Mouse (Mus musculus) 416B (cell line): ENCODE results near the gene Galt.
"Not testable (repeated sequence)": the region's sequence is repeated elsewhere in the genome, so short reads cannot be mapped to it uniquely, and the experiment has no call there.

Experiments
- DNase-seq: peaks from one replicate; pipeline ENCODE4 v3.0.0; 2011; ENCODE audit warnings: low read depth

Gene Galt

DNA sequence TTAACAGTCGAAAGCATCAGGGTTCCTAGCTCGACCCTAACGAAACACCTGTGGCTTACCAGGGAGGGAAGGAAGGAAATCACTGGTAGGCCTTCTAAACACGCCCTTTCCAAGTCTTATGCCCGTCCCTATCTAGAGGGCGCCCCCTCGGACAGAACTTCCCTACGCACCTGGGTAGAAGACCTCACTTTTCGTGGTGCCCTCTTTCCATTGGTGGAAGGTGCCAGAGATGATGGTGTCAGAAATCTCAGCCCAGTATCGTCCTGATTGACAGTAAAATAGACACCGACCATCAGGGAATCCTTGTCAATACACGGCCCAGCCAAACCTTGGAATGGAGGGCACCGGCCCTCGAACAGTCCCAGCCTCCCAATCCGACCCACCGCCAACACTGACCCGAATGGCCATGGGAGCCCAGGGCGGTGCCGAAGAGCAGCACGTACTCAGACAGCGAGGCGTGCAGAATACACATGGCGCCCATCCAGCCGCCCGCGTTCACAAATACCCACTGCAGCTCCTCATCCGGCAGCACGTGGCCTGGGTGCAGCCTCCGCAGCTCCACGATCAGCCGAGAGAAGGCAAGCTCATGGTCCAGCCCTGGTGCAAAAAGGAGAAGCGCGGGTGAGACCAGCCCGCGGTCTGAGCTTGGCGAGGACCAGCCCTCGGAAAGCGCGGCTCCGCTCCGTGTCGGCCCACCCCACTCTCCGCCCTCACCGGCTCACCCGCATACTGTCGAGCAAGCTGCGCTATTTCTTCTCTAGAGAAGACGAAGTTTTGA, 14.5 kb upstream of the Galt start:
- DNase-seq, result peak; percentile 71

DNA sequence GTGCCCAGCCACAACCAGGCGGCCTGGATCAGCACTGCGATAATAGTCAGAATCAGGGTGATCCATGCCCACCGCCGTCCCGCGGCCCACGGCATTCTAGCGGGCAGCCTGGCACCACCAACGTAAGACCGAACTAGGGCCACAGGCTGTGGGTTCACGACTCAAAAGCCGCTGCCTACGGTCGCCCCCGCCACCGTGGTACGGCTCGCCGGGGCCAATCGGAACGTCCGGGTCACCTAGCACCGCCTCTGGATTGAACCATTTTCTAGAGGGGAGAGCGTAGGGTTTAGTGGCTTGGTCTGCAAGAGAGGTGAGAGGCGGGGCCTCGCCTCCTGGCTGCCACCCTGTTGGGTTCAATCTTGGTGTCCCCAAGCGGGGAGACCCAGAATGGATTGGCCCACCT, 13.9 kb upstream of the Galt start:
- peak; percentile 98 for DNase-seq

DNA sequence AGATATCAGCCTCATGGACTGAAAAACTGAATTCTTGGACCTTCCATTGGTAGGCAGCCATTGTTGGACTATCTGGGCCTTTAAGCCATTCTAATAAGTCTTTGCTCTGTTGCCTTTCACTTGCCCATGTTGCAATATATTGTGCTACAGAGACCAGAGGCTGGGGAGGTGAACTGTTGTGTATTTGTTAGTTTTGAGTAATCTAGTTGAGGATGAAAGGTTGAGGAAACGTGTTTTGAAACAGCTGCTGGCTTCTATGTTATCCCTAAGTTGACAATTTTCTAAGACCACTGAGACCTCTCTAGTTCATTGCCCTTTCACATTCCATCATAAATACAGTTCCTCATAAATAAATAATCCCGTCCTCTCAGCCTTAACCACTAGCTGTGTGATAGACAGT, 10.9 kb upstream of the Galt start:
- DNase-seq, result no peak

DNA sequence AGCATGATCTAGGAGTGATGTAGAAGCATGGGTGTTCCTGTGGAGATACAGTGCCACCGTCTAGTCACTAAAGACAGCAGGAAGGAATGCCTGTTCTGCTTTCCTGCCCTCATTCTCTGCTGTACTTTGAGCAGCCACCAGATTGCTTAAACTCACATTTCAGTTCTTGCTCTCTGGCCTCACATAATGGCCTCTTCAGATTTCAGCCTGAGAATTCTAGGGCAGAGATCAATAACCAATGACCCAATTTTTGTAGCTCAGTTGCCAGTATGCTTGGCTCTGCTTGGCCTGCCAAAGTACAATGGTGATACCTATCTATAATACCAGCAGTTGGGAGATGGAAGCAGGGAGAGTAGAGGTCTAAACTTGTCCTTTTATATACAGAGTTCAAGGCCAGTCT, 10.0 kb upstream of the Galt start:
- DNase-seq, result no peak

DNA sequence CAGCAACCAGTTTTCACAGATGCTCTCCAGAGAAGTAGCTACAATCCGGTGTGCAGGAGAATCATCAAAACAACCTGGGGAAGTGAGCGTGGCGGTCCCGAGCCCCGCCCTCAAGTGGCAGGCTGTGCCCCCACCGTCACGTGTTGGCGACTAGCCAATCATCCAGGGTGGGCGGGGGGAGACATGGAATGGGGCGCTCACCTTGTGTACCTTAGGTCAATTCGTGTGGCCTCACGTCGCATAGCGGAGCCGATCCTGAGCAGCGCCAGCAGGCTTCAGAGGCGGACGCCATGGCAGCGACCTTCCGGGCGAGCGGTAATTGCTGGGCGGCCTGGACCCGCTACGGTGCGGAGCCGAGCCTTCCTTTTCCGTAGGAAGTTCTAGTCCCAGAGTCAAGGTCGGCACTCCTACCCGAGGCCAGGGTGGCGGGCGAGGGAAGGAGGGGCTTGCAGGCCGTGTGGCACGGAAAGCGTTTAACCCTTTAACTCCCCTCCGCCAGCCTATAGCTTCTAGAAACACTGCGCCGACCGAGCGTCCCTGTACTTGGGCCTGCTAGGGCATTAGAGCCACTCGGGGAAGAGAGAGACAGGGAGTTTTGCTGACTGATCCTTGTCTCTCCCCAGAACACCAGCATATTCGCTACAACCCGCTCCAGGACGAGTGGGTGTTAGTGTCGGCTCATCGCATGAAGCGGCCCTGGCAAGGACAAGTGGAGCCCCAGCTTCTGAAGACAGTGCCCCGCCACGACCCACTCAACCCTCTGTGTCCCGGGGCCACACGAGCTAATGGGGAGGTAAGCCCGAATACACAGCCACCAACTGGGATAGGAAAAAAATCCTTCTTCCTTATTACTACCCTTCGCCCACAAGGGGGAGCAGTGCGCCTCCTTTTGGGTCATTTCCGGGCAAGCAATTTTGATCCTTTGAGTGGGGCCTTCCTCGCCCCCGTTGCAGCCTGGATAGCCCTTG, 594 bp downstream of the Galt start, which contains the start of gene Sigmar1:
Sigmar1 (minus strand) TSS at position 820 of the 968 bp plus-strand sequence.
- peak; percentile 93 for DNase-seq

DNA sequence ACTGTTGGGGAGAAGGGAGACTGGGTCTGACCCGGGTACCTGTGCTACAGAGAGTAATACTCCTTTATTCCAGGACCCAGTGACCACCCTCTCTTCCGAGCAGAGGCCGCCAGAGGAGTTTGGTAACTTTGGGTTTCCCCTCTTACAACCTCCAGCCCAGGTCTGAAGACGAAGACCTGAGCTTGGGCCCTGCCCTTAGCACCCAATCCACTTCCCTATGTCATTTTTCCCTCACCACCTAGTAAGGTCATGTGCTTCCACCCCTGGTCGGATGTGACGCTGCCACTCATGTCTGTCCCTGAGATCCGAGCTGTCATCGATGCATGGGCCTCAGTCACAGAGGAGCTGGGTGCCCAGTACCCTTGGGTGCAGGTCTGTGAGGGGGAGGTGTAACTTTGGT, 1.4 kb downstream of the Galt start:
- no peak for DNase-seq

DNA sequence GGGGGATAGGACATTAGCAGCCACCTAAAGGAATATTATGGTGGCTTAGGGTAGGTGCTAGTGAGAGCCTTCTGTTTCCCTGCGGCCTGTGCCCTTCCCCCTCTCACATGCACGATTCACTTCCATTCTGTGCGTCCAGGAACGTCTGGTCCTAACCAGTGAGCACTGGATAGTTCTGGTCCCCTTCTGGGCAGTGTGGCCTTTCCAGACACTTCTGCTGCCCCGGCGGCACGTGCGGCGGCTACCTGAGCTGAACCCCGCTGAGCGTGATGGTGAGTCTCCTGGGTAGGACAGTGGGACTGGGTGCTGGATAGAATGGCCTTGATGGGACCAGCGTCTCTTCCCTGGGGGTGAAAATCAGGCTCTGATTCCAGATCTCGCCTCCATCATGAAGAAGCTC, 2.3 kb downstream of the Galt start:
- no peak for DNase-seq

DNA sequence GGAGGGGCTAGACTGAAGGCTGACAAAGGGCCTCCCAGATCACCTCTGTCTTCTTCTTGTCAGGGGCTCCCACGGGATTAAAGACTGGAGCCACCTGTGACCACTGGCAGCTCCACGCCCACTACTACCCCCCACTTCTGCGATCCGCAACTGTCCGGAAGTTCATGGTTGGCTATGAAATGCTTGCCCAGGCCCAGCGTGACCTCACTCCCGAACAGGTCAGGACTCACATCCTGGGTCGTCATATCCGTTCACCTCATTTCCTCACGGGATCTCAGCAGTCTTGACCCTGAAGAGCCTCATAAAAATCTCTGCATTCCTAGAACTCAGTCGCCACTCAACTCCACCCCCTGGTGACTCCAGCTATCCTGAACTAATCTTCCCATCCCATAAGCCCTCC, 3.0 kb downstream of the Galt start:
- no peak for DNase-seq

DNA sequence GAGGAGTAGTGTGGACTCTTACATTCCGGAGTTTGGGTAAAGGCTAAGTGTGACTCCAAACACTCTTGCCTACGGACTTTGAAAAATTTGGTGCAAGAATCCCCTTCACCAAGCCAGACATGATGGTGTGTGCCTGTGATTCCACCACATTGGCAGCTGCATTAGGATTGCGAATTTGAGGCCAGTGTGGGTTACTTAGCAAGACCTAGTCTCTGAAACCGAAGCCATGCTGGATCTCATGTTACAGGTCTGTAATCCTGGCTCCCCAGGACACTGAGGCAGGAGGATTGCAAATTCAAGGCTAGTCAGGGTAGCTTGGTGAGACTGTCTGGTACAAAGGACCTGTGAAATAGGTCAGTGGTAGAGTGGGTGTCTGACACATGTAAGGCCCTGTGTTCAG, 3.7 kb downstream of the Galt start:
- DNase-seq, result no peak

DNA sequence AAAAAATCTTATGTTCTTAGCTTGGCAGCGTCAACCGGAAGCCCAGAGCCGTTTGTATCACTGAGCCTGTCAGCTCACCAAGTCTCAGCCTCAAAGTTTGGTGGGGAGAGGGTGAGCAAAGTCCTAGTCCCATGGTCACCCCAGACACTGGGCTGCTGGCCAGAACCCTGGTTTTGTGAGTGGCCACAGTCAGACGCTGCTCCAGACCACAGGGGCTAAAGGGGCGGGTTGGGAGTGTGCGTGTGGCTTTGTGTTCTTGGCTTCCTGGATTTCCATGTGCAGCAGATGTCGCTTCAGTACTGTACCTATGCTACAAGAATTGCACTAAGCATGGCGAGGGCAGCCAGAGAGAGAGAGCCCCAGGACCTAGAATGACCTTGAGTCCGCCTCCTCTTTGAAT, 4.2 kb downstream of the Galt start:
- DNase-seq, result peak; percentile 82

DNA sequence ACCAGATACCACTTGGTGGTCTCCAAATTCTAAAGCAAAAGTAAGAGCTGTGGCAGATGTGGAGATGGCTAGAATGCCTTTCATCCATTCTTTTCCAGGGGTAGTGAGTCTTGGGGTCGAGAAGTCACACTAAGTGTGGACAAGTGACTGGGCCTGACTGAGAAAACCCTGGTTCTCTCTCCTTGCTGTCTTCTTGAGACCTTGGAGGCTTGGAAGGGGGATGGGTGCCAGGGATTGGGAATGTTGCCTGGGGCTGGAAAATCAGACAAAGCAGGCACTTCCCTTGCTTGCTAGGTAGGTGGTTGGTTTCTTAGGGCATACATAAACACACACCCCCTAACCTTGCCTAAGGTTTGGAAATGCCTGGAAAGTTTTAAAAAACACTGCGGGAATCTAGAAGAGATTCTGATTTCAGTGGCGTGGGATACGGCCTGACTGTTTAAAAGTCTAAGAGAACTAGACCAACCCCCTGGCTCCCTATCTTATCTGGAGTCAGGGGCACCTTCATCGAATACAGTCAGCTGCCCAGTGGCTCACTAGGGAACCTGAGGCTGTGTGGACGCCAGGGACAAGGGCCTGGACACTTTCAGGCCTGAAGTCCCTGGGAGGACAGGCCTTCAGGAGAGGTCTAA, 4.7 kb downstream of the Galt start:
- DNase-seq, result no peak

DNA sequence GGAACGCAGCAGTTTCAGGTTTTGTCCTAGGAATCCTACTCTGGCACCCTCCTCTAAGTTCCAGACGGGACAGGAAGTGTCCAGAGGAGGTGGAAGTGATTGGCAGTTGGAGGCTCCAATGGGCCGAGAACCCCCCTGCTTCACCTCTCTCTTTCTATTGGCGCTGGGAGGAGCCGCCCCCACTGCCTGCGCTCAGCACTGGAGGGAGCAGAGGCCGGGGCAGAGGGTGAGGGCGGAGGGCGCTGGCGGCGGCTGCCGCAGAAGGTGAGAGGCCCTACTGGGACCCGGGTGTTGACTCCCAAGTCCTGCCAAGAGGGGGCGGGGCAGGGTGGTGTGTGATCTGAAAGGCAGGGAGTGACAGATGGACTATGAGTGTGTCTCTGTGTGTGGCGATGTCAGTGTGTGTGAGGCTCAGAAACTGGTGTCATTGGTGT, 5.3 kb downstream of the Galt start:
- DNase-seq, result peak; percentile 33

DNA sequence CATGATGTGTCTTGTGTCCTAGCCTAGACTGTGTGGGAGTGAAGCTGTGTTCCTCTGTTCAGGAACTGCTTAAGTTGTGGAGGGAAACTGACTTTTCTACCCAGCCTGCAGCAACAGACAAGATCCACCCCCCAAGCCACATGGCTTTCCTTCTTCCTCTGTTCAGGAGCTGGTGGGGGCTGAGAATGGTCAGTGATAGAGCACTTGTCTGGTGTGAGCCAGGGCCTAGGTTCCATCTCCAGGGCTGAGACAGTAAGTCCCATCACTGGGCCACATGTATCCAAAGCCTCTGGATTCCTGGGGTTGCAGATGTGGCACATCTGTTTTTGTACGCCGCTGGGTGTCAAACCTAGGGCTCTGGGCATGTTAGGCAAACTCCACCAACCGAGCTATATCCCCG, 5.9 kb downstream of the Galt start:
- DNase-seq, result no peak

DNA sequence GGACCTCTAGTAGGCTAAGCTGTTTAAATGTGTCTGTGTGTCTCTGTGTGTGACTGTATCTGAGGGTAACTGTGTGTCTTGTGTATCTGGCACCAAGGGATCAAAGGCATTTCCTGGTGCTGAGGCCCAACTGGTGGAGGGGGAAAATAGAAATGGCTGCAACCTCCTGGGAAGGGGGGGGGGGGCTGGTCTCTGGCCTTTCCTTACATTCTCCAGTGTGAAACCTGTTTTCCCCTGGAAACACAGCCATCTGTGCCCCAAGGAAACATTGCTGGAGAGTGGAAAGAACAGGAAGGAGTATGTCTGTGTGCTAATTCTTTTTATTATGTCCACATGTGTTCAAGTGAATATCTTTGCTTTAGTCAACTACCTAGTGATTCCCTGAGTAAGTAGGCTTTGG, 6.7 kb downstream of the Galt start:
- no peak for DNase-seq

DNA sequence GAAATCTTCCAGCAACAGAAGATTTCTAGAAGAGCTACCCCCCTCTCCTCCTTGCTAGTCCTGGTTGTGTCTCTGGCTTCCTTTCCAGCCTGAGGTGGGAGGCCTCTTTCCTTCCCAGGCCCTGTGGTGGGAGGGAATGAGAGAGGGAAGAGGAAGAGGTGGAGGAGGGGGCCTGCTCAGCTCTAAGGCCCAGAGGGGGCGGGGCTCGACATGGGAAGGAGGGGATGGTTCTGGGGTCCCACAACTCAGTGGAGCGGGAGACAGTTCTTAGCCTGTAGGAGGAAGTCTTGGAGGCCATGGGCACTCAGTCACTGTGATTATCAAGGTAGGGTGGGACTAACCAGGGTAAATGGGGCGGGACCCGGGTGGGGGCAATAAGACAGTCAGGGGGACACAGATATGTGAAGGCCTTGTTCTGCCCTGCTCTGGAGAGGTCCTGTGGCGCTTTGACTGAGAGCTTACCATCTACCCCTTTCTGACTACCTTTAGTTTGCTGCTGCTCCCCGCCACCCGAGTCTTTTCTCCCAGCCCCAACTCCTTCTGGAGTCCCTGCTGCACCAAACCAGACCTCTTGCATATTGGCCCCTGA, 7.2 kb downstream of the Galt start:
- DNase-seq, result no peak

DNA sequence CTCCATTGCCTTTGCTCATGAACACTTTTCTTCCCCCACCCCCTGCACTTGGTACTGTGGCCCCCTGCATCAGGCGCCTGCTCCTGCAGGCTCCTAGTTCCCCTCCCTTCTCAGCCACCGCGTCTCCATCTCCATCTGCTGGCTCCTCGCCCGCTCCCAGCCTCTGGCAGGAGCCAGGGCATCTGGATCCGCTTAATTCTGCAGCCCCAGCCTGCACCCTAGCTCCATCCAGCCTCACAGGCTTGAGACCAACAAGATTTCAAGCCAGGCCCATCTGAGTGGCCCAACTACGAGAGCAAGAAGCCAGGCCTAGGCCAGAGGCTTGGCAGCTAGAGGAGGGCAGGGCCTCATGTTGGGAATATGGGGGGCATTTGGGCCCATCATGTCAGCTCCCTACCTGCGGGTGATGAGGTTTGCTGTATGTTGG, 7.7 kb downstream of the Galt start:
- not testable (repeated sequence) for DNase-seq

DNA sequence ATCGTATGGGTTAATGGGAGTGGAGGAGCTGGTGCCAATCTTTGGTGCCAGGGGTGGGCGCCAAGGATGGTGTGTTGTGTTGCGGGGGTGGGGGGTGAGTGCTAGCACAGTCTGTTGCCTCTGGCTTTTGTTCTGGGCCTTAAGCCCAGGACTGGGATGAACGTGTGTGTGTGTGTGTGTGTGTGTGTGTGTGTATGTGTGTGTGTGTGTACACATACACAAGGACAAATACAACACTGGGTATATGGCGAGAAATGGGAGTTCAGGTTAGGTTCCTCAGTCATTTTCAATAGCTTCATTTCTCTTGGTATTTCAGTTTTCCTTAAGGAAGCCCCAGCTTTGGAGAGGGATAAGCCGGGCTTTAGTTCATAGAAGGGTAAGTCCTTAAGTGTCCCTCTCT, 8.1 kb downstream of the Galt start:
- not testable (repeated sequence) for DNase-seq

DNA sequence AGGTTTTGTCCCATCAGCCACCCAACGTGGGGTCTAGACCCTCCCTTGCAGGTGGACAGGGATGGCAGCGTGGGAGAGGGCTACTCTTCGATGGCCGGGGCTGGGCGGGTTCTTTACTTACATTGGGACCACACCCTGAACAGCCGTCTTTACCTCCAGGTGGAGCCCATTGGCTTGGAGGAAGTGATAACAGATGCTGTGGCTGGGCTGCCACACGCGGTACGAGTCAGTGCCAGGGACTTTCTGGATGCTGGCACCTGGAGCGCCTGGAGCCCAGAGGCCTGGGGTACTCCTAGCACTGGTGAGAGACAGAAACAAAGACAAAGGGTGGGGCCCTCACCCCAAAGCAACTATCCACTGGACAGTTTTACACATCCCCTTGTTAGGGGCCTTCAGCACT, 12.3 kb downstream of the Galt start:
- not testable (repeated sequence) for DNase-seq

DNA sequence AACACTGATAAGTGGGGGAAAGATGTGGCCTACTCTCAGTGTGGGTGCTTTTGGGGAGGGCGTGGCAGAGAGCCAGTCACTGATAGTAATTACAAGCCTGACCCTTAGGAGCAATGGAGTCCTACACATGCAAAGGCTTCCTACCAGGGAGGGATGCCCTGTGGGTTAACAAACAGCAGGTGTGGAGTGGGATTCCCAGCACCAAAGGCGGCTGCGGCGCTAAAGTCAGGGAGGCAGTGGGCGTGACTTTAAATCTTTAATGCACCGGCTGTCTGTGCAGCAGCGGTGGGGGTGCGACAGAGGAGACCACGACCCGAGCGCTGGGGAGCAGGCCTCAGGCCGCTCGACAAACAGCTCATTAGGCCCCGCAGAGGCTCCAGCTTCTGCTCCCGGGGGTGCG, 17.9 kb downstream of the Galt start:
- DNase-seq, result not testable (repeated sequence)

DNA sequence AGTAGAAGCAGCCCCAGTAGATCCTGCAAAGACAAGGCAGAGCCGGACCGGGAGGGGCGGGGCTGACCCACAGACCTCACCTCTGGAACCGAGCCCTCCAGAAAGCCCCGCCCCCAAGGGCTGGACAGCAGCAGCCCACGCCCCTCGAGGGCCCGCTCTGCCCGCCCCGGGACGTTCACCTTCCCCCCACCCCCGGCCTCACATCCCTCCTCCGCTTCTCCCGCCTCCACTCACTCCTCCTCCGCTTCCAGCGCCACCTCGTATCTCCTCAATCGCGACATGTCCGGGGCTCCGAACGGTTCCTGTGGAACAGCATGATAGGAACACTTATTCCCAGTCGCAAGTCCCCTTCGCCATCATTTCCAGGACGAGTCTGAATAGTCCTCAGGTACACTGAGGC, 18.5 kb downstream of the Galt start:
- not testable (repeated sequence) for DNase-seq

DNA sequence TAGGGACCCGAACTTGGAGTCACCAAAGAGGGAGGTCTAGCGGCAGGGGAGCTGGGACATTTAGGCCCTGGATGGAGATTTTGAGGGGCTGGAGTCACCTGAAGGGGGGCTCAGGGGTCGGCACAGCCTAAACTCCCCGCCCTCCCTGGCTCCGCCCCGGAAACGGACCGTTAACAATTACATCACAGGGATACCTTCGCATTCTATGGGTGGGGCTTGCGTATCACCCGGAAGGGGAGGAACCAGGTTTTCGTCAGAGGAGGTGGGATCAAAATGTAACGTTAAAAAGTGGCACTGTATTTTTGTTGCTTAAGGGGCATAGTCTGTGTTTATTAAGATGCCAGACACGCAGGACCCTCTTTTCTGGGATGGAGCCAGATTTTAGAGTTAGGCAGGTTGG, 19.0 kb downstream of the Galt start, which contains the start of gene Ccl27a:
Ccl27a (minus strand) TSS at position 246 of the 400 bp plus-strand sequence.
- not testable (repeated sequence) for DNase-seq

DNA sequence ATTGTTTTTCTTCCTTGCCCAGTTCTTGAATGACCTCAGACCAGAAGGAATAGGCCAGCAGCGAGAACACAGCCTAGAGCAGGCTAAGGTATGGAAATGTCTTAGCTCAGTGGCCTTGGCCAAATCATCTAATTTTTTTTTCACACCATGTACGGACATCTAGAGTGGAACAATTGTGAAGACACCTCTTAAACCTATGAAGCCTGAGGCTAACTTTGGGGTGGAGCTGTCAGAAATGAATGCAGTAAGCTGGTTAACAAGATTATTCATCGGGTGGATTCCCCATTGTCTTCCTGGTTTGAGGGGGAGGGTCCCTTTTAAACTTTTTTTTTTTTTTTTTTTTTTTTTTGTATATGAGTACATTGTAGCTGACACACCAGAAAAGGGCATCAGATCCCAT, 19.5 kb downstream of the Galt start:
- DNase-seq, result not testable (repeated sequence)
